In the genomic region with DNA sequence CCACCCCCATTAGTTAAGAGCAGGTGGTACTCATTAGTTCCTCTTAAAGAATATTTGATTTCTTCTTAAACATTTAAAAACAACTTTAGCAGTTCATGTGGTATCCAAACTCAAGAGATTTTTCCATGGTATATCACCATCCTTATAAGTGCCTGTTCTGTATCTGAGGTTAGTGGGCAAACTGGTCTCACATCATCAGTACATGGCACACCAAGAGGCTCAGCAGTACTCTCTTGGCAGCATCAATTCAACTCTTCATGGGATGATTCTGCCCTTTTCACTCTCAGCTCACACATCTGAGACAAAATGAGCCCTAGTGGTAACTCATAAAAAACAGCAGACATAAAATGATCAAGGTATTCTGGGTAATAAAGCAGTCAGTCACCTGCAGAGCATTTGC, we compare ENCODE assay signal across 23 mouse cellular contexts.
DNase-seq lines count a peak whose midpoint lies in the region; ATAC-seq and TF ChIP-seq lines count a peak whose summit lies in the region.
"Had no signal": no experiment of that assay in that cellular context is flagged by ENCODE, and none has a peak within 500 bp of the region (broad histone marks: within the 10 kb centered on the region; RNA-seq: fewer than 3 reads in every experiment).

No protein-coding gene starts in this region.

- H3K4me2 ChIP-seq in lung, embryonic 14.5 days, result no peak overlapping the region
- no peak overlapping the region for H3K4me2 ChIP-seq in hindbrain, embryonic 13.5 days
- H3K4me2 ChIP-seq in limb, embryonic 14.5 days (replicated peaks; ENCODE audit: low read depth, low read length, severe bottlenecking), result no peak overlapping the region
- H3K4me2 ChIP-seq: heart, embryonic 15.5 days; hindbrain, embryonic 15.5 days; liver, embryonic 15.5 days; neural tube, embryonic 13.5 days had no signal

- no peaks in the 10 kb centered on the region for H3K36me3 ChIP-seq in lung, embryonic 14.5 days (ENCODE audit: insufficient read depth)
- no peaks in the 10 kb centered on the region for H3K36me3 ChIP-seq in embryonic facial prominence, embryonic 10.5 days (replicated peaks)
- no peaks in the 10 kb centered on the region for H3K36me3 ChIP-seq in hindbrain, embryonic 13.5 days
- H3K36me3 ChIP-seq in limb, embryonic 14.5 days (ENCODE audit: control insufficient read depth, insufficient read depth, low read length), result no peaks in the 10 kb centered on the region
- H3K36me3 ChIP-seq: heart, embryonic 15.5 days; hindbrain, embryonic 15.5 days; limb, embryonic 13.5 days; liver, embryonic 15.5 days; midbrain, embryonic 10.5 days; neural tube, embryonic 13.5 days had no signal

- TF ChIP-seq POLR2A in limb, embryonic 14.5 days (IDR thresholded peaks at IDR 0.05; ENCODE audit: borderline replicate concordance, extremely low read depth, insufficient read depth, insufficient read length), result no peak

- H3K27ac ChIP-seq in lung, embryonic 14.5 days (ENCODE audit: low read depth), result 0 out of 2 replicates have a peak overlapping the region, but pooled peaks have one; percentile 4
- peak overlapping the region; percentile 12 for H3K27ac ChIP-seq in embryonic facial prominence, embryonic 10.5 days (replicated peaks)
- peak overlapping the region; percentile 62; the same call in 1 of the 2 replicates for H3K27ac ChIP-seq in hindbrain, embryonic 13.5 days
- H3K27ac ChIP-seq in limb, embryonic 14.5 days (replicated peaks; ENCODE audit: low read depth, low read length), result no peak overlapping the region
- H3K27ac ChIP-seq: heart, adult 2 months; heart, embryonic 15.5 days; hindbrain, embryonic 15.5 days; left cerebral cortex, adult 2 months; limb, embryonic 13.5 days; liver, embryonic 15.5 days; midbrain, embryonic 10.5 days had no signal

- no peak overlapping the region for H3K4me3 ChIP-seq in lung, embryonic 14.5 days (ENCODE audit: low read depth, low read length)
- no peak overlapping the region for H3K4me3 ChIP-seq in embryonic facial prominence, embryonic 10.5 days
- H3K4me3 ChIP-seq in hindbrain, embryonic 13.5 days, result no peak overlapping the region
- no peak overlapping the region for H3K4me3 ChIP-seq in limb, embryonic 14.5 days (replicated peaks; ENCODE audit: low read length)
- H3K4me3 ChIP-seq: erythroblast, embryonic 14.5 days; heart, adult 2 months; heart, embryonic 15.5 days; hindbrain, embryonic 15.5 days; left cerebral cortex, adult 2 months; limb, embryonic 13.5 days; liver, embryonic 15.5 days; midbrain, embryonic 10.5 days; neural tube, embryonic 13.5 days had no signal

- DNase-seq in lung, embryonic 14.5 days, result no peak
- no peak for DNase-seq in lung, postnatal 36 days
- DNase-seq in embryonic facial prominence, embryonic 10.5 days (ENCODE audit: low spot score), result no peak
- DNase-seq in limb, embryonic 14.5 days (ENCODE audit: low spot score), result no peak
- DNase-seq in right cerebral cortex, postnatal 25 days, result no peak
- DNase-seq: adrenal gland, adult 2 months; cerebellum, adult 8-10 months; gastrocnemius, postnatal 25 days; kidney, adult 8-10 months; lung, postnatal 4 days; thymus, postnatal 14 days had no signal

- H3K27me3 ChIP-seq in lung, embryonic 14.5 days (ENCODE audit: insufficient read depth, low read length), result no peaks in the 10 kb centered on the region
- no peaks in the 10 kb centered on the region for H3K27me3 ChIP-seq in embryonic facial prominence, embryonic 10.5 days (replicated peaks; ENCODE audit: low read depth, poor library complexity, severe bottlenecking)
- H3K27me3 ChIP-seq in hindbrain, embryonic 13.5 days, result no peaks in the 10 kb centered on the region
- H3K27me3 ChIP-seq in limb, embryonic 14.5 days (ENCODE audit: control insufficient read depth, insufficient read depth, low read length), result no peaks in the 10 kb centered on the region
- H3K27me3 ChIP-seq: heart, embryonic 15.5 days; hindbrain, embryonic 15.5 days; limb, embryonic 13.5 days; liver, embryonic 15.5 days; neural tube, embryonic 13.5 days had no signal

- TF ChIP-seq CTCF in lung, embryonic 14.5 days (IDR thresholded peaks at IDR 0.05; ENCODE audit: low read depth), result no peak

- no peaks in the 10 kb centered on the region for H3K9me3 ChIP-seq in lung, embryonic 14.5 days (ENCODE audit: low read depth, low read length)
- H3K9me3 ChIP-seq in embryonic facial prominence, embryonic 10.5 days, result no peaks in the 10 kb centered on the region
- H3K9me3 ChIP-seq in hindbrain, embryonic 13.5 days, result no peaks in the 10 kb centered on the region
- no peaks in the 10 kb centered on the region for H3K9me3 ChIP-seq in limb, embryonic 14.5 days (ENCODE audit: control insufficient read depth, low read length)
- H3K9me3 ChIP-seq: heart, embryonic 15.5 days; hindbrain, embryonic 15.5 days; limb, embryonic 13.5 days; liver, embryonic 15.5 days; midbrain, embryonic 10.5 days; neural tube, embryonic 13.5 days had no signal

- H3K4me1 ChIP-seq in lung, embryonic 14.5 days (ENCODE audit: insufficient read depth), result no peaks in the 10 kb centered on the region
- peaks cover 15% of the 10 kb centered on the region for H3K4me1 ChIP-seq in embryonic facial prominence, embryonic 10.5 days
- peaks cover 12% of the 10 kb centered on the region for H3K4me1 ChIP-seq in hindbrain, embryonic 13.5 days (replicated peaks)
- peaks cover 9% of the 10 kb centered on the region for H3K4me1 ChIP-seq in limb, embryonic 14.5 days (ENCODE audit: control insufficient read depth, insufficient read depth, low read length)
- H3K4me1 ChIP-seq: heart, embryonic 15.5 days; liver, embryonic 15.5 days had no signal

- no peak overlapping the region for H3K9ac ChIP-seq in lung, embryonic 14.5 days
- no peak overlapping the region for H3K9ac ChIP-seq in hindbrain, embryonic 13.5 days
- no peak overlapping the region for H3K9ac ChIP-seq in limb, embryonic 14.5 days (ENCODE audit: low read depth, low read length, severe bottlenecking)
- H3K9ac ChIP-seq: heart, embryonic 15.5 days; hindbrain, embryonic 15.5 days; limb, embryonic 13.5 days; liver, embryonic 15.5 days; neural tube, embryonic 13.5 days had no signal

- no peak for ATAC-seq in lung, embryonic 14.5 days (ENCODE audit: insufficient read depth)
- no peak for ATAC-seq in hindbrain, embryonic 13.5 days (ENCODE audit: low FRiP score)
- peak; percentile 44; the same call in 1 of the 2 replicates for ATAC-seq in limb, embryonic 14.5 days (ENCODE audit: low FRiP score, low read depth)
- no peak for ATAC-seq in frontal cortex, adult (ENCODE audit: low TSS enrichment)
- ATAC-seq: forebrain, embryonic 14.5 days had no signal
